Mouse (Mus musculus): ENCODE measurements around the gene Eif3c.

Gene Eif3c

DNA sequence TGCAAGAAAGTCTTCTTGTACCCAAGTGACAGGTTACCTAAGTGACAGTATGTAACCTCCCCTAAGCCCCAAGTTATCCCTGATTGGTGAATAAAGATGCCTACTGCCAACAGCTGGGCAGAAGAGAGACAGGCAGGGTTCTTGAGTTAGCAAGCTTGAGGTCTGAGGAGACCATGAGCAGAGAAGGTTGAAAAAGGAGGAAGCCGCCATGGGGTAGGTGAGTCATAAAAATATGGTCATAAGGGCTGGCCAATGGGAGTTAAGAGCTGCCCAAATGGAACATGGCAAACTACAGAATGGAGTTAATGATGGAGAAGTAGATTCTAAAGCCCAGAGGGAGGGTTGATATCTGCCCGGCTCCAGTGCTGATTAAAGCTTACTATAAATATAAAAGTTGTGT lies 20.6 kb downstream of the Eif3c start:
- DNase-seq: no peak

DNA sequence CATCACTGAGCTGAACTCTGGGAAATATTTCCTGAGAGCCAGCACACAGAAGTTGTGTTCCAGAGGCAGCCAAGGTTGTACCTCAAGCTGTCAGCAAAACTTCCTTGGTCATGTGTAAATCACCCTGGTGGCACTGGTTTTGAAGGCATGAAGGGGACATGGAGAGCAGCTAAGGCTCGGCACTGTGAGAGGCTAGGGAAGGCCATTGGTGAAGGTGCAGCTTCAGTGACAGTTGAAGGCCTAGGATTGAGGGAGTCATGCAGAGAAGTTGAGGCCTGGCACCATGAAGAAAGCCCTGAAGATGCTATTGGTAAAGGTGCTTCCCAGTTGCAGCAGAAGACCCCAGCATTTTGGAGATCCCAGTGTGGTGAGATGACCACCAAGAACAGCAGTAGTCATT lies 24.6 kb downstream of the Eif3c start:
- DNase-seq: no peak

DNA sequence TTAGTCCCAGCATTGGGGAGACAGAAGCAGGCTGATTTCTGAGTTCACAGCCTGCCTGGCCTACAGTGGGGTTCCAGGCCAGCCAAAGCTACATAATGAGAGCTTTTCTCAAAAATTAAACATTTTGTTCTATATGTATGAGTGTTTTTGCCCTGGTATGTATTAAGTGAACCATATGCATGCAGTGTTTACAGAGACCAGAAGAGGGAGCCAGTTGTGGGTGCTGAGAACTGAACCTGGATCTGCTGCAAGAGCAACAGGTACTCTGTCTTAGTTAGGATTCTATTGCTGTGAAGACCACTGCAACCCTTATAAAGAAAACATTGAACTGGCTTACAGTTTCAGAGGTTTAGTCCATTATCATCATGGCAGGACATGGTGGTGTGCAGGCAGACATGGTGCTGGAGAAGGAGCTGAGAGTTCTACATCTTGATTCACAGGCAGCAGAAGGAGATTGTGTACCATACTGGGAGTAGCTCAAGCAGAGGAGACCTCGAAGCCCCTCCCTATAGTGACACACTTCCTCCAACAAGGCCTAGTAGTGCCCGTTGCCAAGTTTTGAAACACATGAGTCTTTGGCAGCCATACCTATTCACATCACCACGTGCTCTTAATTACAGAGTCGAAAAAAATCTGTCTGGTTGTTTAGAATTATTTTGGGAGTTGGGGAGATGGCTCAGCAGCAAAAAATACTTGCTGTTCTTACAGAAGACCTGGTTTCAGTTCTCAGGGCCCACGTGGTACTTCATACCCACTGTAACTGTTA lies 28.2 kb downstream of the Eif3c start:
- DNase-seq: no peak

DNA sequence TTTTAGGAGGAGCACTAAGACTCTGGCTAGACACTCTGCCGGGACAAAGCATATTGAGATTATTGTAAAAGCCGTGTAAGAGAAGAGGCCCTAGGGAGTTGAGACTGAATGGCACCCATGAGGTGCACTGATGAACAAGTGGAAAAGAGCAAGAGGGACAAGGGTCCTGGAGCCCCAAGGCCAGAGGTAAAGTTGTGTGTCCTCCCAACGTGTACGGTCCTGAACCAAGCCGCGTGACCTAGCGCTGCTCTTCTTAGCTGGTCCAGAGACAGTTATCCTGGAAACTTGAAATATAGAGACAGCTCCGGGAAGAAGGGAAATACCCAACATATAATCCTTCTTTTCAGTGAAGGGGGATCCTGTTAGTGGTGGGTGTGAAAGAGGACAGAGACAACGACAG lies 29.7 kb downstream of the Eif3c start:
- DNase-seq: no peak

DNA sequence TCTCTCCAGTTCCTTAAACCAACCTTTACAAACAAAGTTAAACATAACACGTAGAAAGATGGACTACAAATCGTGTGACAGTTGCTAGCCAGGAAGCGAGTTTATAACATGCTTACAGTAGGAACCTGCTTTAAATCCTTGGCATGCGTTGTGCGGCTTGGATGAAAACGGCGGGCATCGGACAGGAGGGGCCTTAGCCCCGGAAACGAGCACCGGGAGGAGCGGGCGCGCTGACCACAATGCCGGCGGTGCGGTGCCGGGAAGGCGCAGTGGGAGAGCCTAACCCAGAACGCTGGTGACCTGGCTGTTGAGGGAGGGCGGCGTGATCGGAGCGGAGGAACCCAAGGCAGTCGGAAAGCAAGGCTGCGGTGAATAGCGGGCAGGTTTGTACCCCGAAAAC lies 30.4 kb downstream of the Eif3c start:
- DNase-seq: peak in 1 of 2 experiments; percentile 13

DNA sequence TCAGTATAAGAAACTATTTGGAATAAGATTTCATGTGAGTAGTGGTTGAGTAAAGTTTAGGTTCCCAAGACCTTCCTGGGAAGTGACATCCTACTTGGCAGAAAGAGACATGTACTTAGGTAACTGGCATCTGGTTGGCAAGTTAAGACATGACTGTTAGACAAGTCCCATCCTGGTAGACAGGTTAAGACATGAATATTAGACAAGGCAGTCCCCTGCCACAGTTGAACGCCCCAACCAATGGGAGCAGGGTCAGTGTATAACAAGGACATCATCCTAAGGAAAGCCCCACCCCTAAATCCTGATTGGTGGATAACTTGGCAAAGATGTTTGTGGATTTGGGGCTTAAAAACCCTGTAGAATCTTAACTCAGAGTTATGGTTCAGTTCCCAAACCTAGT lies 32.8 kb downstream of the Eif3c start:
- DNase-seq: no peak

DNA sequence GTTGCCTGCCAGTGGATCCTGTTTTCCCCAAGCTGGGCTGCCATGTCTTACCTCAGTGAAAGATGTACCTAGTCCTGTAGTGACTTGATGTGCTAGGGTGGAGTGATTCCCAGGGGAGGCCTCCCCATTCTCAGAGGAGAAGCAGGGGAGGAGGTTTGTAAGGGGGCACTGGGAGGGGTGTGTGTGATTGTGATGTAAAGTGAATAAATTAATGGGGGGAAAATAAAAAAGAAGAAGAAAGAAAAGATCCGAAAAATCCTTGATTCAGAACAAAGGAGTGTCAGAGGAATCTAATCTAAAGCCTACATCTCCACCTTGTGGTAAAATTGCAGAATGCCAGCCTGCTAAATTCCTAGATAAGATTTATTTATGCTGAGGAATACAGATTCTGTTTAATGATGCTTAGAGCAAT lies 38.0 kb downstream of the Eif3c start:
- peak in 1 of 2 experiments; percentile 14 for DNase-seq

DNA sequence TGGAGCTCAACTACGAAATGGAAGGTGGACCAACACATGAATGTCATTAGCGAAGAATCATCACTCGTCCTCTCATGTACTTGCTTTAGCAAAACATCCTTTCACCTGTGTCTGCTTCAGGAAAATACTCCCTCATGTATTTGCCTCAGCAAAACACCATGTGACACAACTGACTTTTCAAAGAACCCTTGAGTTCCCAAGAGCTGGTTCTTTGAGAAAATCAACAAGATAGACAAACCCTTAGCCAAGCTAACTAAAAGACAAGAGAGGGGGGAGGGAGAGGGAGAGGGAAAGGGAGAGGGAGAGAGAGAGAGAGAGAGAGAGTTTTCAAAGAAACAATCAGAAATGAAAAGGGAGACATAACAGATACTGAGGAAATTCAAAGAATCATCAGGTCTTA lies 42.9 kb downstream of the Eif3c start:
- peak in 1 of 2 experiments; percentile 26 for DNase-seq

DNA sequence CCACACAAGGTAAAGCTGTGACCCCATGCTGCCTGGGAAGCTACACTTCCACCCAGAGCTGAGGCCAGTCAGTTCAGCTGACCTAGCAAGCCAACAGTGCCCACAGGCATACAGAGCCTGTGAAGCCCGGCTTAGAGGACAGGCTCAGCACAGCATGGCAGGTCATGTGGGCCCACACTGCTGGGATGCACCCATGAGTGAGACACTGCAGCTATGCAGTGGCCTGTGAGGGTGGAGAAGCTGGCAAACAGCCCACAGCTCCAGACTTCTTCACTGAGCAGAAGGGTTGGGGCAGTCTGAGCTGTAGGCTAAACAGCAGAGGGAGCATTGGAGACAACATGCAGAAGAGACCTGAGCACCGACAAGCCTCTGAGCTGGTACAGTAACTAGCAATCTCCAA lies 46.7 kb downstream of the Eif3c start:
- no peak for DNase-seq

DNA sequence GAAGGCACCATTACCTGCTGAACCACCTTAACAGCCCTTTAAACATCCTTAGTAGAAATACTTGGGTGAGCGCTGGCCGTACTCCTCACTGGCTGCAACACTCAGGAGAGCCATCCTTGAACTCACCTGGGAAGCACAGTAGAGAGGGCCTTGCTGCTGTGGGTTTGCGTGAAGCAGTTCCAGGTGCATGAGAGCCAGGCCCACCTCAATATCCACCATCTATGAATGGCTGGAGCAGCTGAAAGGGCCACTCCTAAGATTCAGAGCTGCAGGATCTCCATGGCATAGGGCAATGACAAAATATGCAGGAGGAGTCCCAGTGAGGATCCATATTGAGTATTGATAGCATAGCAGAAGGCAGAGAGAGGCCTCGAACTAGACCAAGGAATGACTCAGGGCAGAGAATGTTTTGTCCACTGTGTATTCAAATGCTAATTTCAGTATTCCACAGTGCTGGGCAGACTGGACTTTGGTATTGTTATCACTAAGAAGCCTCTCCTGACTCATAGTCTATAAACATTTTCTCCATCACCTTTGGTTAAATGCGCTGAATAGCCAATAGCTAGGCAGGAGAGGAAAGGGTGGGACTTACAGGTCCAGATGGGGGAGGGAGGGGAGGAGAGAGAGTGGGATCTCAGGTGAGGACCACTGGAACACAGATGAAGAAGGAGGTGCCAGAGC lies 47.8 kb downstream of the Eif3c start:
- no peak for DNase-seq

DNA sequence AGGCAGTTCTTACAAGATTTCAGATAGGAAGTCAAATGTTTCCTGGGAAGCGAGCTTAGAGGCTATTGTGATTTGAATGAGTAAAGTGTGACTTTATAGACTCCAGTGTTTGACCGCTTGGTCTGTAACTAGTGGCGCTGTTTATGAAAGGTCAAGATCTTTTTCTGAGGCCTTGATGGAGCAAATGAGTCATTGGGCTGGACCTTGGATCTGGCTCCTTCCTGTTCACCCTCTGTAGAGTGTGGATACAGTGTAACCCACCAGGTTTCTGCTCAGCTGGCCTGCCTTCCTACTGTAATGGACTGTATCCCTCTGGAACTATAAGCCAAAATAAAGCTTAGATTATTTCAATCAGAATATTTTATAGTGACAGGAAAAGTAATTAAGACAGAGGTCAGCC lies 54.9 kb downstream of the Eif3c start:
- no peak for DNase-seq

DNA sequence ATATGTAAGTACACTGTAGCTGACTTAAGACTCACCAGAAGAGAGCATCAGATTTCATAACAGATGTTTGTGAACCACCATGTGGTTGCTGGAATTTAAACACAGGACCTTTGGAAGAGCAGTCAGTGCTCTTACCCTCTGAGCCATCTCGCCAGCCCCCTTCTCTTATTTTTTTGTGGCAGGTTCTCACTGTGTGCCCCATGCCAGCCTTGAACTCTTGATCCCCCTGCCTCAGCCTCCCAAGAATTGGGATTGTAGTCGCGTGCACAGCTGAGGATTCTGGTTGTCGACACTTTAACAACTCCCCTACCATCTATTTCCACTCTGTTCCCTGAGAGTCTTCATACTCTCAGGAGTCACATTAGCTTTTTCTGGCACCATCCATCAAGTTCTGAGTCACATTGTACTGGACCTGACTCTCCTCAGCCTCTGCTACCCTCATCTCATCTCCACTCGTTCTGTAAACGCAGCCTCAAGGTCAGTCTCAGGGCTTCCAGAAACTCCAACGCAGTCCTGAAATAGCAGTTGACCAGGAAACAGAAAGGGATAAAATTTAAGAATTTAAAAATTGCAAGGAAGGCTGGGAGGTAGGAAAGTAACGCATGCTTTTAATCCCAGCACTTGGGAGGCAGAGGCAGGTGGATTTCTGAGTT lies 59.0 kb downstream of the Eif3c start:
- DNase-seq: no peak

DNA sequence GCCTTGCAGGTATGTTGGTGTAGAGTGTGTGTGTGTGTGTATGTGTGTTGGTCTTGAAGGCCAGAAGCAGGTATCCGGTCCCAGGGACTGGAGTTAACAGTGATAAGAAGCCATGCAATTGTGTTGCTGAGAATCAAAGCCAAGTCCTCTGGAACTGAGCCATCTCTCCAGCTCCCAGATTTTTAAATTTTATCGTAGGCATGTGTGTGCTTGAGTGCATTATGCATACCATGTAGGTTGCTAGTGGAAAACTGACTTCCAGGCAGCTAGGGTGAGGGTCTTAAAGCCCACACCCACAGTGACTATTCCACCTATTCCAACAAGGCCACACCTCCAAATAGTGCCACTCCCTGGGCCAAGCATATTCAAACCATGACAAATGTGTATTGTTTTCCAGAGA lies 61.3 kb downstream of the Eif3c start:
- DNase-seq: no peak

DNA sequence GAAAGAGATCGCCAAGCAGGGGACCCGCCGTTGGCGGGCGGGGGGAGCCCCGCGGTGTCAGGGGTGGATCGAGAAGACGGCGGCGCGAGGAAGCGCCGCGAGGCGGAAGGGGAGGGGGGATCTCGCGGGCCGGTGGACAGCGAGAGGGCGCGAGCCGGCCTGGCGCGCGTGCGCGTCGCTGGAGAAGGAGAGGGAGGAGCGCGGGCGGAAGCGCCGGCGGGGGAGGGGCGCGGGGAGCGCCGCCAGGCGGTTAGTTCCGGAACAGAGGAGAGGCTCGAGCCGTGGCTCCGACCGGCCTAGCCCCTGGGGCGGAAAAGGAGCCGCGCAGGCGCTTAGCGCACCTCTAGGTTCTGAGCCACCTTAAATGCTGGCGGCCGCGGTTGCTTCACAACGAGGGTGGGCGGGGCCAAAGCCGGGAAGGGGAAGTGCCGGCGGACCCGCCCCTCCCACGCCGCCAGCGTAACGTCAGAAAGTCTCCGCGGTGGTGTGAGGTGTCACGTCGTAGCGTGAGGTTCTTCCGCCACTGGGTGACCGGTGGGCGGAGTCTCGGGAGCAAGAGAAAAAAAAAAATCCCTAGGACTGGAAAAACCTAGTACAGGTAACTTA lies 62.8 kb downstream of the Eif3c start, which contains the start of gene Atxn2l:
Atxn2l (minus strand) TSS at position 165 of the 606 bp plus-strand sequence.
- DNase-seq: peak; percentile 98

DNA sequence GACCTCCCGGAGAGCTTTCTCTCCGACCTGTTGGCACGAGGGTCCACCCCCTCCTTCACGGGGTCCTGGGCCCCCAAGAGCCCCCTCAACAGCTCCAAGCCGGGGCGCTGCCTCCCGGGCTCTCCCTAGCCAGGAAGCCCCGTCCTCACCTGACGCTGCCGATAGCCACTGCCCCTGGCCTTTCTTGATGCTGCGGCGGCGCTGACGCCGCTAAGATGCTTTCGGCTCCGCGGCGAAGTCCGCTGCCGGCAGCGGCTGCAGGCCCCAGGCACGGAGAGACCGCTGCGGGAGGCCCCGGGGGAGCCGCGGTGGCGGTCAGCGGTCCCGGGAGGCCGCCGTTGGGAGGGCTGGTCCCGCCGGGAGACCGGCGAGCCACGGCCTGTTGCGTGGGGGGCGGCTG lies 63.5 kb downstream of the Eif3c start:
- no peak for DNase-seq

DNA sequence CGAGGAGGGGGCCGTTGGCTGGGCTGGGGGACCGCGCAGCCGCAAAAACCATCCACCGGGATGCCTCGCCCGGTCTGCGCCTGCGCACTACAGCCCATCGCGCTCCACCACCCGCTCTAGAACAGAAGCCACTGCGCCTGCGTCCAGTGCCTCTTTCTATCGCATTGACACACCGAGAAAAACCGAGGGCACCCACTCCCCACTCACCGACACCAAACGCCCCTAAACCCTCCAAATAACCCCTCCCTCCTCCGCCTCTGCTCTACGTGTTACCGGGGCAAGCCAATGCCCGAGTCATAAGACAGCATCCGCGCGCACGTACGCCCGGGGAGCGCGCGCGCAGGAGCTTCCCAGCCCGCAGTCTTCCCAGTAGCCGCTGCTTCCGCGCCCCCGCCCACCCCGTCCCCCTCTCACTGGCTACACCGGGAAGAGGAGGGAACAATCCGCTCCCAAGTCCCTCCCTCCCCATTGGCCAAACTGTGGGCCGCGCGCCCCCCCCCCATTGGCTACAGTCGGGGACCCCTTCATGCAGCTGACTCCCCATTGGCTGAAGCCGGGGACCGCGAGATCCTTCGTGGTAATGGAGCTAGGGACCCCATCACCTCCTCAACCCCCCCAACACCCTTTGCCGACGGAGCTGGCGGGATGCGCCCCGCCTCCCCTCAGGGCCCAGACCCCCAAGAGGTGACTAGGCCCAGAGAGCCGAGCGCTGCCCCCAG lies 64.0 kb downstream of the Eif3c start:
- DNase-seq: peak; percentile 91 to 95

DNA sequence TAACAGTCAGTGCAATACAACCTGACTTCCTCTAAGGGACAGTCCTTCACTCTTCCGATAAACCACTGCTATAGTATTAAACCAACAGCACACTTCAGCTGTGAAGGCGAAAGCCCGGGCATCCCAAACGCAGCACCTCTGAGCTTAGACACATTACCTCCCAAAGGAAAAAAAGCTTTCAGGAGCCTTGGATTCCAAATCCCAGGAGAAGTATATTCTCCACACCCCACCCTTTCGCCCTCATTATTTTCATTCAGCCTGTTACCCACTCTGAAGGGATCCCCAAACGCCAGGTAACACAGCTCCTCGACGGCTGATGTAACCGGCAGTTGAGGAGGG lies 64.6 kb downstream of the Eif3c start:
- DNase-seq: no peak

DNA sequence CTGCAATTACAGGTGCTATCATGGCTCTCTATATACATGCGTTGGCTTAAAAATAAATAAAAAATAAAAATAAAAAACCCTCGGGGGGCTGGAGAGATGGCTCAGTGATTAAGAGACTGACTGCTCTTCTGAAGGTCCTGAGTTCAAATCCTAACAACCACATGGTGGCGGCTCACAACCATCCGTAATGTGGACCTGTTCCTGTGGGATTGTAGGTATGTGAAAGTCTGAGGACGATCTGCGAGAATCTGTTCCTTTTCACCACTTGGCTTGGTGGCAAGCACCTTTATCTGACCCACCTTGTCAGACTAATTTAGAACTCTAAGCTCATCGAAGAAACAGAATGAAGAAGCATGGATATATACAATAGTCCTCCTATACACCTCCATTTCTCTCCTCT lies 66.8 kb downstream of the Eif3c start:
- no peak for DNase-seq

DNA sequence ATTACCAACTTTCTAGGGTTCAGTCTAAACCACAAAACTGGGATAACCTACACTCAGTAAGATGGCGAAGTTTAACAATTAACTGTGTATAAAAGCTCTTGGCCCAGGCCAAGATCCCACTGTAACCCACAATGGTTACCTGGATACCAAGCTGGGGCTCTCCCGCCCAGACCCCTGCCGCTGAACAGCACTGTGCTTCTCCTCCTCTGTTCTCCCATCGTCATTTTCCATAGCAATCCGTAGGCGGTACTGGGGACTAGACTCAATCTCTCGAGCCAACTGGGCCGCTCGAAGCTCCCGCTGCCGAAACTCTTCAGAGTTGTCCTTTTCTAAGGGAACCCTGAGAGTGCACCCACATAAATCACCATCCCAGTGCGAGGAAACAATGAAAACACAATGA lies 68.2 kb downstream of the Eif3c start:
- no peak for DNase-seq

DNA sequence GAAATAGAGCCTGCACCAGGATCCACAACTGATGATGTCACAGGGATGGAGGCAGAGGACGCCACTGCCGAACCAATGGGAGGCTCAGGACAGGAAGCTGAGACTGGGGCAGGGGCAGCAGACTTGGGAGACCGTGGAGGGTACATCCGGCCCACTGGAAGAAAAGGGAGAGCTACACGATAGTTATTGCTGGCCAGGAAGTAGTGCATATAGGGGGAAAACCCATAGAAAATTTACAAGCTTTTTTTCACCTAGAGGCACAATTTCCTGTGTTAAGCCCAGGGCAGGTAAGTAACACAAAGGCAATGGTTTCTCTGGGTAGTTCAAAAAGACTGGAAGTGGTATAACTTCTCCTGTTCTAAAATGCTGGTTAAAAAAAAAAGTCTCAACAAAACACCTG lies 69.7 kb downstream of the Eif3c start:
- no peak for DNase-seq

Measured in lung, adult 18-20 months (tissue).